Mouse (Mus musculus): ENCODE measurements around the gene Hmga1.

GRCm38 (mm10) chr17:27564391-27565162 is 8.3 kb downstream of the Hmga1 start:
- TF ChIP-seq POLR2A (IDR thresholded peaks at IDR 0.05; ENCODE audit: borderline replicate concordance, extremely low read depth, low read depth, low read length) (no peak), CTCF (IDR thresholded peaks at IDR 0.05; ENCODE audit: insufficient read depth, low read length) (no peak)
